Mouse (Mus musculus): ENCODE data around the gene Pecam1.

GRCm38 (mm10) chr11:106607316-106607715 is 143.1 kb downstream of the Pecam1 start:
- no peak for TF ChIP-seq USF2 (conservative IDR thresholded peaks at IDR 0.05; ENCODE audit: low read depth, low read length)
- TF ChIP-seq ZC3H11A (IDR thresholded peaks at IDR 0.05; ENCODE audit: low read depth, low read length), result no peak
- no peak for TF ChIP-seq NELFE (IDR thresholded peaks at IDR 0.05; ENCODE audit: low read depth, low read length)
- TF ChIP-seq UBTF (IDR thresholded peaks at IDR 0.05; ENCODE audit: low read depth, low read length), result no peak
- TF ChIP-seq CTCF (conservative IDR thresholded peaks at IDR 0.05 in 1 of 2, IDR thresholded peaks at IDR 0.05 in 1 of 2; ENCODE audit: low read depth in 2 of 2, low read length in 2 of 2), result no peak
- TF ChIP-seq MAFK (IDR thresholded peaks at IDR 0.05; ENCODE audit: insufficient replicate concordance, low read length), result no peak
- TF ChIP-seq ZKSCAN1 (IDR thresholded peaks at IDR 0.05; ENCODE audit: borderline replicate concordance, low read depth, low read length), result no peak
- no peak for TF ChIP-seq ZMIZ1 (IDR thresholded peaks at IDR 0.05; ENCODE audit: low read depth, low read length)
- TF ChIP-seq MEF2A (IDR thresholded peaks at IDR 0.05; ENCODE audit: borderline replicate concordance, low read depth, low read length), result no peak
- no peak for TF ChIP-seq JUN (IDR thresholded peaks at IDR 0.05; ENCODE audit: insufficient read depth, low read depth, low read length)
- no peak for TF ChIP-seq CHD1 (IDR thresholded peaks at IDR 0.05; ENCODE audit: low read depth, low read length)
- TF ChIP-seq IRF4 (IDR thresholded peaks at IDR 0.05; ENCODE audit: low read depth, low read length), result no peak
- no peak for TF ChIP-seq MAX (IDR thresholded peaks at IDR 0.05; ENCODE audit: low read length)

Measured in CH12.LX (cell line).